Mouse (Mus musculus) CD8-positive naive resting alpha-beta T cell, adult 2 months (primary cell): ENCODE measurements around the gene Sirt4.
A peak's percentile ranks its signal among the peaks of the same experiment; 100 is the strongest.

Source experiments
- DNase-seq, 2 experiments: peaks; one replicate each; pipeline ENCODE4 v3.0.0; 2022; ENCODE audit warnings: low read depth in 2 of 2, low spot score in 2 of 2

The Sirt4 gene

GRCm38 (mm10) chr5:115493441-115493840, 8.9 kb upstream of the Sirt4 start:
- no peak for DNase-seq

GRCm38 (mm10) chr5:115492711-115493335, 8.3 kb upstream of the Sirt4 start:
- DNase-seq: no peak

DNA sequence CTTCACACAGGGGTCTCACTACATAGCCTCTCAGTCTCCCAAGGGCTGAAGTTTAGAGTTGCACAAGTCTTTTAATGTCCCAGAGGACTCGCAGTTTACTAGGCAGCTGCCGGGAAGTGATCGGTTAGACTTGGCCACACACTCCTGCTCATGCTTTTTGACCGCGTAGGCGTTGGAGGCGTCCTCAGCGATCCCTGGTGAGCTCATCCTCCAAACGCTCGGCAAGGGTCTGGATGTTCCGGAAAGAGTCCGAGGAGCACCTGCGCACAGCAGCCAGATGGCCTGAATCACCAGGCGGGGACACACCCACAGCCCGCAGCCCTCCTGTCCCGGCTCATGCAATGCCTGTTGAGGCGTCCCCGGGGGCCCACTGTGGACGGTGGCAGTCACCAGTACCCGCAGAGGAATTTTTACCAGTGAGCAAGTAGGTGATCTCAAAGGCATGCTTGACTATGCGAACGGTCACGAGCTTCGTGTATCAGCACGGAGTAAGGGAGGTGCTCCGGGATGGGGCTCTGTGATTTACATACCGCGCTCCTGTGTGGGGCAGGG, 7.3 kb upstream of the Sirt4 start:
- DNase-seq: peak in 1 of 2 experiments; percentile 26

DNA sequence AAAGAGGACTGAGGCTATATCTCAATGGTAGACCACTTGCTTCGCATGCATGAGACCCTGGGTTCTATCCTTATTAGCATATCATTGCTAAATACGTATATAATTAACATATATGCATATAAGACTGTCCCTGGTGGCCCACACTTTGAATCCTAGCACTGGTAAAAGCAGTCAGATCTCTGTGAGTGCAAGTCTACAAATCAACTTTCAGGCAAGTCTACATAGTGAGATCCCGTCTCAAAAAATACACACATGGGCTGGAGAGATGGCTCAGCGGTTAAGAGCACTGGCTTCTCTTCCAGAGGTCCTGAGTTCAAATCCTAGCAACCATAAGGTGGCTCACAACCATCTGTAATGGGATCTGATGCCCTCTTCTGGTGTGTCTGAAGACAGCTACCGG, 6.6 kb upstream of the Sirt4 start:
- DNase-seq: no peak

DNA sequence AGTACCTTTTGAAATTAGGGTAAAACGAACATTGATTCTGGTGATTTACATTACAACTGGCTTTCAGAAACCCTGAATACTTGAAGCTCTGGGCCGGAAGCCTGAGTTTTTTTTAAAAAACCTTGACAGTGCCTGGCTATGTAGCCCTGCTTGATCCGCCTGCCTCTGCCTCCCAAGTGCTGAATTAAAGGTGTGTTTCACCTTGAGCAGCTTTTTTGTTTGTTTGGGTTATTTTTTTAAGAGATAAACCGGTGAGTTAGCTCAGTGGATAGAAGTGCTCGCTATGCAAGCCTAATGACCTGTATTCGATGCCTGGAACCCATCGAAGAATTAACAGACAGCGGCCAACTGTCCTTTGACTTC, 6.1 kb upstream of the Sirt4 start:
- DNase-seq: peak in 1 of 2 experiments; percentile 15

DNA sequence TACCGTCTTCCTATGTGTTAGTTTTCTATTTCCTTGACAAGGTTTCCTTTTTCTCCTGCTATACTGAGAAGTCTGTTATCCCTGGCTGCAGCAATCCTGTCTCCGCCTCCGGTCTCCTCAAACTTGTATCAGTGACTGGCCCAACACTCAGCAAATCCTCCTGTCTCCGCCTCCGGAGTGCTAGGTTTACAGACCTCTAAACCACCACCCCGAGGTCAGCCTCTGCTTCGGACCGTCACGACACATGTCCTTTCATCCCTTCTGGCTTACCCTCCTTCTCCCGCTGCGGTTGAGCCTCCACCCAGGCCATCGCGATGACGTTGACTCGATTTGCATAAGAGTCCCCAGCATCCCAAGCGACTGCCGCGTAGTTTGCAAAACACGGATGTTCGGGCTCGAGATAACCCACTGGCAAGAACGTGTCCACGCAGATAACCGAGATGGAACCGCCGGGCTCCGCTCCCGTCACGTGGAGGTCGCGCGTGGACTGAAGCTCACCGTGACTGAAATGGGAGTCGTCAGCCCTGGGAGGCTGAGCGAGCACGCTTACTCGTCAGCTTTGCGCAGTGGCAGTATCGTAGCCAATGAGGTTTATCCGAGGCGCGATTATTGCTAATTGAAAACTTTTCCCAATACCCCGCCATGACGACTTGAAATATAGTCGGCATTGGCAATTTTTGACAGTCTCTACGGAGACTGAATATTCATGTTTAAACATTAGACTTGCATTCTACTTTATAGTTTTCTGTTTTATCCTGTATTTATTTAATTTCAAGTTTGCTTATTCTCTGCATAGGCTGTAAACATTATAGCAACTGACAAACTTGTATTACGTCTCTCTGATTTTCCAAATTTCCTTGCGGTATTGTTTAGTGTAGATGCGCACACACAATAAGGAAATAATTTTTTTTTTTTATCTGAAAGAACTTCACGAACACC, 5.4 kb upstream of the Sirt4 start:
- DNase-seq: peak; percentile 89 to 90

DNA sequence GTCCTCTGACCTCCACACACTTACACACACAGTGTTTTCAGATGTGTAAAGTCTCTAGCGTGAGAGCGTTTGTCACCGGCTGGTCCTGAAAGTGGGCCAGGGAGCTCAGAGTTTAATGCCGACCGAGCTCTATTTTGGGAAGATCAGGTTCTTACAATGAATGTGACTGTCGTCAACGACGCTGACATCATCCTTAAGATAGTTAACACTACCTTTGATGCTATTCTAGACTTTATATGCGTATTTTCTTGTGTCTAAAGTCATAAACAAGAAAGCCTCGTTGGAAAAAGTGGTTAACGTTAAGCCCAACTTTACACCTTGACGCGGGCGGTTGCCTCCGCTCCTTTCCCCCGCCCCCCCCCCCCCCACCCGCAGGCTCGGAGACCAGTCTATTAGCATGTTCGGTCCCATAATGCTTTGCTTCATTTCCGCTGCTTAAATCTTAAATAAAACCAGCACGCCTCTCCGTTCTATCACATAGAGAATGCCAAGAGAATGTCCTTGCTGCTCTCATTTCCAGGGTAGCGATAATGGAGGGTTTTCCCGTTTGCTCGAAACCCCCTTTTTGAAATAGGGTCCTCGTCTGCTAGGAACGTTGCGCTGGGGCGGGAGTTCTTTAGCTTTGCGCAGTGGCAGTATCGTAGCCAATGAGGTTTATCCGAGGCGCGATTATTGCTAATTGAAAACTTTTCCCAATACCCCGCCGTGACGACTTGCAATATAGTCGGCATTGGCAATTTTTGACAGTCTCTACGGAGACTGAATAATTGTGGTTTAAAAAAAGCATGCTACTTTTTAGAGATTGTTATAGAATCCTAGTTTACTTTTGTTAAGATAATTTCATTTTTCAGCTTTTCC, 4.5 kb upstream of the Sirt4 start:
- DNase-seq: peak; percentile 85 to 90

DNA sequence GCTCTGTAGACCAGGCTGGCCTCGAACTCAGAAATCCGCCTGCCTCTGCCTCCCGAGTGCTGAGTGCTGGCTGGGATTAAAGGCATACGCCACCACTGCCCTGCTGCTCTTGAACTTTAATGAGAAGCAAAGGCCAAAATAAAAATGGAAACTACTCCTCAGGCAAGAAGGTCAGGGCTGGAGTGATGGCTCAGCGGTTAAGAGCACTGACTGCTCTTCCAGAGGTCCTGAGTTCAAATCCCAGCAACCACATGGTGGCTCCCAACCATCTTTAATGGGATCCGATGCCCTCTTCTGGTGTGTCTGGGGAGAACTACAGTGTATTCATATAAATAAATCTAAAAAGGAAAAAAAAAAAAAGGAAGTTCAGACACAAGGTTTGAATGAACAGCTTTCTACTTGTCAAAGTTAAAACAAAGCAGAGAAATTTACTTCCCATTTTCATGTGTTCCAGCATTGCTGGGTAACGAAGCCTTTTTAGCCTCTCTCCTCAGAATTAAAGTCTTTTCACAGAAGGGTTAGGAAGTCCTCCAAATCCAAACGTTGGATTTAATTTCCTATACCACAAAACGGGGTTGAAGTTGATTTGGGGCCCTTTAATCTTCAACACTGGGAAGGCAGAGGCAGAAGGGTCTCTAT, 3.5 kb upstream of the Sirt4 start:
- no peak for DNase-seq

DNA sequence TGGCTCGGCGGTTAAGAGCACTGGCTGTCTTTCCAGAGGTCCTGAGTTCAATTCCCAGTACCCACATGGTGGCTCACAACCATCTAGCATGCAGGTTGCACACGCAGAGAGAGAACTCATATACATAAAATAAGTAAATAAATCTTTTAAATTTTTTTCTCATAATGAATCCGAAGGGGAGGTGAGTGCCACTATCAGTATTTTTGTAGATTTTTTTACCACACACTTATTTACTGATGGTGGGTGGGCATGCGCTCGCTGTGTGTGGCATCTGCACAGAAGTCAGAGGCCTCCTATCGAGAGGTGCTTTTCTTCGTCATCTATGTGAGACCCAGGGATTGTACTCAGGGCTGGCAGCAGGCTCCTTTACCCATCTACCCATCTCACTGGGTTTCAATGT, 2.8 kb upstream of the Sirt4 start:
- no peak for DNase-seq

DNA sequence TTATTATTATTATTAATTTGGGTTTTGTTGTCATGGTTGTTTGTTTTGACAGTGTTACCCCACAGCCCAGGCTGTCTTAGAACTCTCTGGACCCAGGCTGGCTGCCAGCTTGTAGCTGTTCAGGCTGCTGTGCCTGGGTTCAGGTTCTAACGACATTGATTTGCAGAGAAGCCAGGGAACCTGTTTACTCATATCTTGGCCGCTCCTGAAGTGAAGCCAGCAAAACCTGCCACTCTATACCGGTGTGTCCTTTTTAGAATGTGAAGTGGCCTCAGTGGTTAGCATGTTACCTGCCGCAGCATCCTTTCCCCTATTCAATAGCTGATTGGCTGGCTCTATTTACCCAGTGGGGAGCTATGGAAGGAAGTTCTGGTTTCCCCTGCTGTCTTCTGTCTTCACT, 2.2 kb upstream of the Sirt4 start:
- DNase-seq: no peak

- DNase-seq: no peak
Measured at GRCm38 (mm10) chr5:115485489-115486205, 1.1 kb upstream of the Sirt4 start.

DNA sequence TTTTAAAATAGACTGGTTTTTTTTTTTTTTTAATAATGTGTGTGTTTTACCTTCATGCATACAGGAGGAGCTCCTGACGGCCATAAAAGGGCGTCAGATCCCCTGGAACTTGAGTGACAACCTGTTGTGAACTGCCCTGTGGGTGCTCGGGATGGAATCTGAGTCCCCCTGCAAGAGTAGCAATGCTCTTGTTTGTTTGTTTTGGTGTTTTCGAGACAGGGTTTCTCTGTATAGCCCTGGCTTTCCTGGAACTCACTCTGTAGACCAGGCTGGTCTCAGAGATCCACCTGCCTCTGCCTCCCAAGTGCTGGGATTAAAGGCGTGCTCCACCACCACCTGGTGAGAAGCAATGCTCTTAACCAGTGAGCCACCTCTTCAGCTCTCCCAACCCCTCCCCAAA, 471 bp upstream of the Sirt4 start:
- DNase-seq: no peak

DNA sequence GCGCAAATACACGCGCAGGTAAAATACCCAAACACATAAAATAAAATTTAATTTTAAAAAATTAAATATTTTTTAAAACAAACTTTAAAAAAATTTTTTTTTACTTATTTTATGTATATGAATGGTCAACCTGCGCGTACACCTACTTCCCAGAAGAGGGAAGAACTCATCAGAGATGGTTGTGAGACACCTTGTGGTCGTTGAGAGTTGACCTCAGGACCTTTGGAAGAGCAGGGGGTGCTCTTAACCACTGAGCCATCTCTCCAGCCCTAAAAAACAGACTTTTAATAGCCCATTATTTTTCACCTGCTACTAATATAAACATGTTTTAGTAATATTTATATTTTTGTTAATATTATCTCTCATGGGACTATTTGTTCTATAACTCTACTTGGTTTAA, 1.1 kb downstream of the Sirt4 start:
- no peak for DNase-seq

- no peak for DNase-seq
Measured at GRCm38 (mm10) chr5:115482390-115483265, 1.9 kb downstream of the Sirt4 start.

DNA sequence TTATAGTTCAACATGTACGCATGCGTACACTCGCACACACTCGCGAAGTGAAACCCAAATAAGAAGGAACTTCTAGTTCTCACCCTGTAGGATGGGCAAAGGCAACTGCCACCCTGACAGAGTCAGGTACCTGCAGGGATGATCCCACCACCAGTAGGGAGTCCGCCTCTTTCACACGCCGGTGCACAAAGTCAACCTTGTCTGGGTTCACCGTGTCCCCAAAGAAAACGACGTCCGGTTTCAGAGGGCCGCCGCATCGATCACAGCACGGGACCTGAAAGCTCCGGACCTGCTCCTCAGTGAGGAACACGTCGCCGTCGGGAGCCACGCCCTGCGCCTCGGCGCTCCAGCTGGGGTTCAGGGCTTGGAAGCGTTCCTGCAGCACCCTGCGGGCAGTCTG, 4.4 kb downstream of the Sirt4 start:
- no peak for DNase-seq

DNA sequence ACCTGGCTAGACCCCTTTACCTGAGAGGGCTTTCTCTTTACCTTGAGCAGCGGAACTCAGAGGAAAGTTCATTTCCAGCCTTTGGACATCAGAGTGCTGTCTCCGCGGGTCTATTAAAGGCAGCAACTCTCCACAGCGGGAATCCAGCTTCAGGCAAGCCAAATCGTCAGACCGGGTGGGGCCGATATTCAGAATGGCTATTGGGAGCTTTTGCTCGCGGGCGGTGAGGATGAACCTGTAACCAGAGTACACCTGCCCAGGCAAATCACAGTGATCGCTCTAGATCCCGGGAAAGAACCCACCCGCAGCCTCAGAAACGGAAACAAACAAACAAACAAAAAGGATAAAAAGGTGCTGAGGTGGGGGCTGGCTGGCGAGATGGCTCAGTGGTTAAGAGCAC, 5.0 kb downstream of the Sirt4 start:
- no peak for DNase-seq

DNA sequence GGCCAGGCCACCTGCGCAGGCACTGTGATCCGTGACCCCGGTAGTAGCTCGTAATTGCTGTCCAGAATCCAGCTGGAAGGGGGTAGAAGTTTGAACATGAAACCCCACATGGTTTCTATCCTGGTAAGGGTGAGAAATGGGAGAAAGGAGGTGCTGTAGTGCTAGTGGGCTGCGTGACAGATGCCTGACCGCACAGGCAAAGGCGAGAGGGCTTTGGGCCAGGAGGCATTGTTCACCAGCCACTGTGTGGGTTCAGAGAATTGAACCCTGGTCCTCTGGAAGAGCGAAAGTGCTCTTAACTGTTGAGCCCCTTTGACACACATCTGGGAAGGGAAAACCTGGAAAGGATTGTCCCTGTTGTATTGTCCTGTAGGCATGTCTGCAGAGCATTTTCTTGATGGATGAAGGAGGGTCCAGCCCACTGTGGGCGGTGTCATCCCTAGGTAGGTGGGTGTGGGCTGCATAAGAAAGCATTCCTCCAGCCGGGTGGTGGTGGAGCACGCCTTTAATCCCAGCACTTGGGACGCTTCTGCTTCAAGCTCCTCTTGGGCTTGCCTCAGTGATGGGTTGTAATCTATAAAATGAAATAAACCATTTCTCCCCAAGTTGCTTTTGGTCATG, 8.3 kb downstream of the Sirt4 start:
- DNase-seq: no peak

DNA sequence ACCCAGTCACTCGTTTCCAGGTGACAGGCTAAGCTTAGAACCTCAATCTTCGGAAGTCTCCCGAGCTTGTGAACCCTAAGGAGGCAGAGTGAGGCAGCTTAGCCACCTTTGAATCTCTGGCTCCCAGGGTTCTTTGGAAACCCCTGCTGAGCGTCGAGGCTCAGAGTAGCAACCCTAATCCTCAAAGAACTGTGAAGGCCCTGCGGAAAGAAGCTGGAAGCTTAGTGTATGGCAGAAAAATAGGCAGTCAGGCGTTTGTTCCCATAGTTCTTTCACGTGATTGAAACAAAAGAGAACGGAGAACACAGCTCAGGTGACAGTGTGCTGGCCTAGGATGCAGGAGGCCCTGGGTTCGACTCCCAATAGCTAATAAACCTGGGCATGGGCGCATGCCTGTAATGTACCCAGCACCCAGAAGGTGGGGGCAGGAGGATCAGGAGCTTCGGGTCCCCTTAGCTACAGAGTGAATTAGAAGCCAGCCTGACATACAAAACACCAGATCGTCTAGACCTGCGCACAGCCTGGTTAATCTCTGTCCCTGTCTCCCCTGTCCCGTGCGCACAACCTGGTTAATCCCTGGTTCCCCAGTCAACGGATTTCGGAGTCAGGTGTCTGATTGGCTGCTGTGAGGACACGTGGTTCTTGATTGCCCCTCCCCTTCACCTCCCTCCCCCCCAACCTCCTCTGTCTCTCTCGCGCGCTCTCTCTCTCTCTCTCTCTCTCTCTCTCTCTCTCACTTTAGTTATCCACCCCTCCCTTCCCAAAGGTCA, 9.0 kb downstream of the Sirt4 start:
- DNase-seq: no peak
